ENCODE assay signal across 9 mouse cellular contexts in genomic region chr19:3665510-3665909, GRCm38 (mm10). TPM values are rescaled to one million over a fixed set of nuclear protein-coding genes. Genes with fewer than 3 reads are reported as not detected.
DNase-seq lines count a peak whose midpoint lies in the region; ATAC-seq and TF ChIP-seq lines count a peak whose summit lies in the region.
"Had no signal": no experiment of that assay in that cellular context is flagged by ENCODE, and none has a peak within 500 bp of the region (broad histone marks: within the 10 kb centered on the region; RNA-seq: fewer than 3 reads in every experiment).

No protein-coding gene starts in this region.

- no peaks in the 10 kb centered on the region for H3K36me3 ChIP-seq in lung, embryonic 15.5 days
- H3K36me3 ChIP-seq in heart, embryonic 15.5 days: no peaks in the 10 kb centered on the region
- H3K36me3 ChIP-seq in limb, embryonic 11.5 days (ENCODE audit: control insufficient read depth, insufficient read depth, low read length): no peaks in the 10 kb centered on the region
- no peaks in the 10 kb centered on the region for H3K36me3 ChIP-seq in forebrain, postnatal 0 days (ENCODE audit: insufficient read depth)

- no peak for TF ChIP-seq CTCF in forebrain, postnatal 0 days (IDR thresholded peaks at IDR 0.05; ENCODE audit: low read depth)

- H3K4me3 ChIP-seq in lung, embryonic 15.5 days: no peak overlapping the region
- H3K4me3 ChIP-seq in heart, embryonic 15.5 days: no peak overlapping the region
- no peak overlapping the region for H3K4me3 ChIP-seq in limb, embryonic 11.5 days (ENCODE audit: low read depth, low read length)
- no peak overlapping the region for H3K4me3 ChIP-seq in forebrain, postnatal 0 days (ENCODE audit: low read depth, low read length)

- no peaks in the 10 kb centered on the region for H3K27me3 ChIP-seq in lung, embryonic 15.5 days
- no peaks in the 10 kb centered on the region for H3K27me3 ChIP-seq in heart, embryonic 15.5 days
- H3K27me3 ChIP-seq in limb, embryonic 11.5 days (ENCODE audit: control insufficient read depth, insufficient read depth, low read length): no peaks in the 10 kb centered on the region
- no peaks in the 10 kb centered on the region for H3K27me3 ChIP-seq in forebrain, postnatal 0 days (ENCODE audit: insufficient read depth, low read length)

- WGBS in lung, embryonic 15.5 days: 37% methylated on average over 5 of the region's 5 CpGs
- 39% methylated on average over 5 of the region's 5 CpGs for WGBS in heart, embryonic 15.5 days
- 31% methylated on average over 5 of the region's 5 CpGs for WGBS in limb, embryonic 11.5 days
- 75% methylated on average over 5 of the region's 5 CpGs for WGBS in forebrain, postnatal 0 days

- H3K4me2 ChIP-seq in lung, embryonic 15.5 days: no peak overlapping the region
- H3K4me2 ChIP-seq in heart, embryonic 15.5 days: no peak overlapping the region
- no peak overlapping the region for H3K4me2 ChIP-seq in limb, embryonic 11.5 days (ENCODE audit: low read depth, severe bottlenecking)
- no peak overlapping the region for H3K4me2 ChIP-seq in forebrain, postnatal 0 days (ENCODE audit: low read depth)

- no peak for DNase-seq in lung, postnatal 14 days
- peak; percentile 34 for DNase-seq in limb, embryonic 11.5 days (ENCODE audit: low spot score)
- peak; percentile 55 for DNase-seq in thymus, postnatal 0 days (ENCODE audit: low spot score)
- DNase-seq in ovary, postnatal 14 days (ENCODE audit: low spot score): no peak
- no peak for DNase-seq in forebrain, postnatal 0 days
- no peak for DNase-seq in urinary bladder, postnatal 10 days (ENCODE audit: low spot score)
- DNase-seq: right cerebral cortex, postnatal 14 days had no signal

- no peak overlapping the region for H3K9ac ChIP-seq in lung, embryonic 15.5 days
- no peak overlapping the region for H3K9ac ChIP-seq in heart, embryonic 15.5 days
- no peak overlapping the region for H3K9ac ChIP-seq in limb, embryonic 11.5 days (ENCODE audit: low read length)
- H3K9ac ChIP-seq in forebrain, postnatal 0 days: no peak overlapping the region

- H3K4me1 ChIP-seq in lung, embryonic 15.5 days: peaks cover 57% of the 10 kb centered on the region
- H3K4me1 ChIP-seq in heart, embryonic 15.5 days (replicated peaks): peaks cover 50% of the 10 kb centered on the region
- peaks cover 46% of the 10 kb centered on the region for H3K4me1 ChIP-seq in limb, embryonic 11.5 days (ENCODE audit: control insufficient read depth, insufficient read depth, low read length)
- H3K4me1 ChIP-seq in forebrain, postnatal 0 days (ENCODE audit: insufficient read depth): no peaks in the 10 kb centered on the region

- H3K27ac ChIP-seq in lung, embryonic 15.5 days: peak overlapping the region; percentile 74
- peak overlapping the region; percentile 56; the same call in 1 of the 2 replicates for H3K27ac ChIP-seq in heart, embryonic 15.5 days
- H3K27ac ChIP-seq in limb, embryonic 11.5 days (replicated peaks; ENCODE audit: low read depth, low read length): 0 out of 2 replicates have a peak overlapping the region, but pooled peaks have one; percentile 1
- no peak overlapping the region for H3K27ac ChIP-seq in forebrain, postnatal 0 days (ENCODE audit: low read depth, low read length)

- no peaks in the 10 kb centered on the region for H3K9me3 ChIP-seq in lung, embryonic 15.5 days
- H3K9me3 ChIP-seq in heart, embryonic 15.5 days (replicated peaks): no peaks in the 10 kb centered on the region
- no peaks in the 10 kb centered on the region for H3K9me3 ChIP-seq in limb, embryonic 11.5 days (ENCODE audit: control insufficient read depth, low read length)
- H3K9me3 ChIP-seq in forebrain, postnatal 0 days (ENCODE audit: low read length): no peaks in the 10 kb centered on the region

- no peak for ATAC-seq in lung, embryonic 15.5 days (ENCODE audit: borderline replicate concordance, extremely low read depth, low FRiP score, low TSS enrichment)
- ATAC-seq in heart, embryonic 15.5 days (replicated peaks; ENCODE audit: insufficient number of reproducible peaks, insufficient read depth, low FRiP score, low read depth): peak; percentile 45; the same call in 1 of the 2 replicates
- ATAC-seq in limb, embryonic 11.5 days (ENCODE audit: insufficient number of reproducible peaks, low FRiP score, low TSS enrichment, low read depth): no peak
- ATAC-seq in forebrain, postnatal 0 days: no peak

RNA-seq across cellular contexts. Expression of gene Lrp5, which starts 20.9 kb away (rescaled TPM):
- polyA plus RNA-seq in lung, embryonic 15.5 days (2015; fragmentation: Nextera tagmentation; extraction: Ambion mirVana): 7.7 TPM in 2 replicates
- polyA plus RNA-seq in heart, embryonic 15.5 days (2015; fragmentation: Nextera tagmentation; extraction: Ambion mirVana): 3.0 and 4.3 TPM in 2 replicates
- 7.2 and 7.9 TPM in 2 replicates for polyA plus RNA-seq in limb, embryonic 11.5 days (2014; fragmentation: Nextera tagmentation; extraction: Ambion mirVana)
- polyA plus RNA-seq in thymus, postnatal 0 days (2015; fragmentation: Nextera tagmentation; extraction: Ambion mirVana): 1.6 and 2.1 TPM in 2 replicates
- 7.9 and 11.1 TPM in 2 replicates for total RNA-seq in forebrain, postnatal 0 days (2014; rRNA removed)
- 0.50 and 0.56 TPM in 2 replicates for polyA plus RNA-seq in forebrain, postnatal 0 days (2015; fragmentation: Nextera tagmentation; extraction: Ambion mirVana)

RNA-seq across cellular contexts. Expression of gene 1810055G02Rik, which starts 42.6 kb away (rescaled TPM):
- polyA plus RNA-seq in lung, embryonic 15.5 days (2015; fragmentation: Nextera tagmentation; extraction: Ambion mirVana): 31.9 and 32.2 TPM in 2 replicates
- 15.9 and 26.6 TPM in 2 replicates for polyA plus RNA-seq in heart, embryonic 15.5 days (2015; fragmentation: Nextera tagmentation; extraction: Ambion mirVana)
- polyA plus RNA-seq in limb, embryonic 11.5 days (2014; fragmentation: Nextera tagmentation; extraction: Ambion mirVana): 38.3 and 42.9 TPM in 2 replicates
- 6.8 and 8.6 TPM in 2 replicates for polyA plus RNA-seq in thymus, postnatal 0 days (2015; fragmentation: Nextera tagmentation; extraction: Ambion mirVana)
- 33.6 and 37.2 TPM in 2 replicates for total RNA-seq in forebrain, postnatal 0 days (2014; rRNA removed)
- 38.4 and 39.0 TPM in 2 replicates for polyA plus RNA-seq in forebrain, postnatal 0 days (2015; fragmentation: Nextera tagmentation; extraction: Ambion mirVana)

Comparison
In these comparisons a context has a peak if more than half of its experiments do, and no peak if none do; other contexts are left out.
1. DNase-seq: peak in limb, embryonic 11.5 days (single experiment) and thymus, postnatal 0 days (single experiment); none in lung, postnatal 14 days (single experiment), ovary, postnatal 14 days (single experiment), forebrain, postnatal 0 days (single experiment) and urinary bladder, postnatal 10 days (single experiment).